Mouse (Mus musculus): ENCODE results near the gene Rbfox2. TPM values are rescaled to one million over a fixed set of nuclear protein-coding genes. Genes with fewer than 3 reads are reported as not detected.
"Not testable (repeated sequence)": the region's sequence is repeated elsewhere in the genome, so short reads cannot be mapped to it uniquely, and the experiment has no call there.

Rbfox2 gene
- polyA plus RNA-seq, 1 experiment: 6.1 TPM

GRCm38 (mm10) chr15:77065259-77065852 is 241.4 kb downstream of the Rbfox2 start:
- 80% methylated on average over 6 of the region's 6 CpGs for WGBS
- Histone ChIP-seq H3K27ac (ENCODE audit: control insufficient read depth, insufficient read depth, low read depth, low read length, poor library complexity) (no peak overlapping the region), H3K4me3 (replicated peaks; ENCODE audit: control insufficient read depth, low read depth, low read length) (no peak overlapping the region), H3K4me1 (ENCODE audit: control insufficient read depth, insufficient read depth, low read length) (no peaks in the 10 kb centered on the region)
- no peak for TF ChIP-seq CTCF (IDR thresholded peaks at IDR 0.05; ENCODE audit: control insufficient read depth, insufficient read depth, low read length)
- no peak for TF ChIP-seq POLR2A (IDR thresholded peaks at IDR 0.05; ENCODE audit: borderline replicate concordance, control insufficient read depth, low read depth, low read length)

GRCm38 (mm10) chr15:77062746-77063145 is 244.1 kb downstream of the Rbfox2 start:
- no peak overlapping the region for H3K4me3 ChIP-seq (replicated peaks; ENCODE audit: control insufficient read depth, low read depth, low read length)
- H3K27ac ChIP-seq (ENCODE audit: control insufficient read depth, insufficient read depth, low read depth, low read length, poor library complexity): no peak overlapping the region
- TF ChIP-seq CTCF (IDR thresholded peaks at IDR 0.05; ENCODE audit: control insufficient read depth, insufficient read depth, low read length) (no peak), POLR2A (IDR thresholded peaks at IDR 0.05; ENCODE audit: borderline replicate concordance, control insufficient read depth, low read depth, low read length) (no peak)
- H3K4me1 ChIP-seq (ENCODE audit: control insufficient read depth, insufficient read depth, low read length): no peaks in the 10 kb centered on the region

GRCm38 (mm10) chr15:77059416-77059815 is 247.4 kb downstream of the Rbfox2 start:
- 81% methylated on average over 4 of the region's 4 CpGs for WGBS
- H3K4me1 ChIP-seq (ENCODE audit: control insufficient read depth, insufficient read depth, low read length); H3K4me3 ChIP-seq (replicated peaks; ENCODE audit: control insufficient read depth, low read depth, low read length); H3K27ac ChIP-seq (ENCODE audit: control insufficient read depth, insufficient read depth, low read depth, low read length, poor library complexity): not testable (repeated sequence)

- Histone ChIP-seq H3K4me3 (replicated peaks; ENCODE audit: control insufficient read depth, low read depth, low read length) (no peak overlapping the region), H3K4me1 (ENCODE audit: control insufficient read depth, insufficient read depth, low read length) (no peaks in the 10 kb centered on the region), H3K27ac (ENCODE audit: control insufficient read depth, insufficient read depth, low read depth, low read length, poor library complexity) (no peak overlapping the region)
- TF ChIP-seq POLR2A (IDR thresholded peaks at IDR 0.05; ENCODE audit: borderline replicate concordance, control insufficient read depth, low read depth, low read length) (no peak), CTCF (IDR thresholded peaks at IDR 0.05; ENCODE audit: control insufficient read depth, insufficient read depth, low read length) (no peak)
Observed at GRCm38 (mm10) chr15:77058566-77058965, 248.2 kb downstream of the Rbfox2 start.

GRCm38 (mm10) chr15:77056791-77057051 is 250.1 kb downstream of the Rbfox2 start:
- Histone ChIP-seq H3K4me1 (ENCODE audit: control insufficient read depth, insufficient read depth, low read length) (no peaks in the 10 kb centered on the region), H3K27ac (ENCODE audit: control insufficient read depth, insufficient read depth, low read depth, low read length, poor library complexity) (no peak overlapping the region), H3K4me3 (replicated peaks; ENCODE audit: control insufficient read depth, low read depth, low read length) (no peak overlapping the region)
- 51% methylated on average over 3 of the region's 3 CpGs for WGBS
- no peak for TF ChIP-seq POLR2A (IDR thresholded peaks at IDR 0.05; ENCODE audit: borderline replicate concordance, control insufficient read depth, low read depth, low read length)
- no peak for TF ChIP-seq CTCF (IDR thresholded peaks at IDR 0.05; ENCODE audit: control insufficient read depth, insufficient read depth, low read length)

- Histone ChIP-seq H3K4me1 (ENCODE audit: control insufficient read depth, insufficient read depth, low read length) (no peaks in the 10 kb centered on the region), H3K4me3 (replicated peaks; ENCODE audit: control insufficient read depth, low read depth, low read length) (no peak overlapping the region), H3K27ac (ENCODE audit: control insufficient read depth, insufficient read depth, low read depth, low read length, poor library complexity) (no peak overlapping the region)
- TF ChIP-seq CTCF (IDR thresholded peaks at IDR 0.05; ENCODE audit: control insufficient read depth, insufficient read depth, low read length) (no peak), POLR2A (IDR thresholded peaks at IDR 0.05; ENCODE audit: borderline replicate concordance, control insufficient read depth, low read depth, low read length) (no peak)
- 73% methylated on average over 6 of the region's 6 CpGs for WGBS
Observed at GRCm38 (mm10) chr15:77056001-77056790, 250.6 kb downstream of the Rbfox2 start.

GRCm38 (mm10) chr15:77054611-77055175 is 252.1 kb downstream of the Rbfox2 start:
- H3K4me1 ChIP-seq (ENCODE audit: control insufficient read depth, insufficient read depth, low read length): no peaks in the 10 kb centered on the region
- H3K4me3 ChIP-seq (replicated peaks; ENCODE audit: control insufficient read depth, low read depth, low read length): no peak overlapping the region
- TF ChIP-seq CTCF (IDR thresholded peaks at IDR 0.05; ENCODE audit: control insufficient read depth, insufficient read depth, low read length): no peak
- TF ChIP-seq POLR2A (IDR thresholded peaks at IDR 0.05; ENCODE audit: borderline replicate concordance, control insufficient read depth, low read depth, low read length): no peak
- 65% methylated on average over 5 of the region's 5 CpGs for WGBS
- H3K27ac ChIP-seq (ENCODE audit: control insufficient read depth, insufficient read depth, low read depth, low read length, poor library complexity): no peak overlapping the region

DNA sequence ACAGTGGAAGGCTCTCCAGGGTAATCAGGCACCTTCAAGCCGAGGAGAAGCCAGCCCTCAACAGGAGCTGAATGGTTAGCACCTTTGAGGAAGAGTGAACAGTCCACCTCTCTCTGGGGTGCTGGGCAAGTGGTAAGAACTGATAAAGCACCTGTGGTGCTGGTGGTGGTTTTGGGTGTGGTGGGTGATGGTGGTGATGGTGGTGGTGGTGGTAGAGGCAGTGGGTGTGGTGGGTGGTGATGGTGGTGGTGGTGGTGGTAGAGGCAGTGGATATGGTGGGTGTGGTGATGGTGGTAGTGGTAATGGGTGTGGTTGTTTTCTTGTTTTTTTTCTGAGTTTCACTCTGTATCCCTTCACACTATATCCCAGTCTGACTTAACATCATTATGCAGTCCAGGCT is 253.8 kb downstream of the Rbfox2 start:
- no peak for TF ChIP-seq CTCF (IDR thresholded peaks at IDR 0.05; ENCODE audit: control insufficient read depth, insufficient read depth, low read length)
- TF ChIP-seq POLR2A (IDR thresholded peaks at IDR 0.05; ENCODE audit: borderline replicate concordance, control insufficient read depth, low read depth, low read length): no peak
- 54% methylated on average over 1 of the region's 1 CpGs for WGBS
- Histone ChIP-seq H3K27ac (ENCODE audit: control insufficient read depth, insufficient read depth, low read depth, low read length, poor library complexity) (no peak overlapping the region), H3K4me1 (ENCODE audit: control insufficient read depth, insufficient read depth, low read length) (no peaks in the 10 kb centered on the region), H3K4me3 (replicated peaks; ENCODE audit: control insufficient read depth, low read depth, low read length) (no peak overlapping the region)

Data from bone marrow, adult 2 months (tissue).